Comparison of ENCODE assay signal across 8 mouse cellular contexts in the genomic region with DNA sequence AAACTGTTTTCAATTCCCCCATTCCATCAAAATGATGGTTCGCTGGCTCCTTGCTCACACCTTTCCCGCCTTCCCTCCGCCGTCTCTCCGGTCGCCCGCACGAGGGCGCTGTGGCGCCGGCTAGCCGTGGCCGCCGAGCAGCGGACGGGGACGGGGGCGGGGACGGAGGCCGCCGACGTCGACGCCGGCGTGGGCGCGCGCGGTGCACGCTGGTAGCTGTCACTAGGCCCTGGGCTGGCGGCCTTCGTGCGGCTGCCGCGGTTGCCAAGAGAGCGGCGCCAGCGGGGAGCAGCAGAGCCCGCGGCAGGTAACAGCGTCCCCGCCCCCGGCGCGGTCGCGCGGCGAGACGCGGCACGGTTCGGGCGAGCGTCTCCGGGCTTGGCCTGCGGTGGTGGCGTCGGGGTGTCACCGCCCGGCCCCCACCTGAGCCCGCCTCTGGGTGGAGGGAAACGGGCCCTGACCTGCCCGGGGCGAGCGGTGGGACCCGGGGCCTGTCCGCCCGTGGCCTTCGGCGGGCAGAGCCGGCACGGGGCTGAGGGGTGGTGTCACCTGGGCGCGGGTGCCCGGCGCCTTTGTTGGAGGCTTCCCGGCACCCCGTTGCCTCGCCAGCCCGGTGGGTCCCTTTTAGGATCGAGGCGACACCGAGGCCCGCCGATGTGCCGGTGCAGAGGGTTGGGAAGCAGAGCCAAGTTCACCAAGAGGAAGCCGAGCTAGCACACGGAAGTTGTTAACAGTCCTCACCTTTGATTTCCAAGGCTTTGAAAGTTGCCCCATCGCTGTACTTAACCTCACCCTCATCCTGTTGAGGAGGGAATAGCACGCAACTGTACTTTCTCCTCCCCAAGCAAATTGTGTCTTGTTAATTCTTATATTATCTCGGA. TPM values are rescaled to one million over a fixed set of nuclear protein-coding genes. Genes with fewer than 3 reads are reported as not detected.
DNase-seq lines count a peak whose midpoint lies in the region; ATAC-seq and TF ChIP-seq lines count a peak whose summit lies in the region.

A gene (plus strand): TSS at position 165 of the 881 bp plus-strand sequence.

- peak; percentile 83 for TF ChIP-seq CTCF in kidney, adult 2 months (conservative IDR thresholded peaks at IDR 0.05; ENCODE audit: insufficient read depth, insufficient read length, low read depth, low read length)
- peak; percentile 89 for TF ChIP-seq CTCF in midbrain, postnatal 0 days (IDR thresholded peaks at IDR 0.05)

- peak within 1 kb of the TSS; percentile 67 for H3K4me2 ChIP-seq in embryonic facial prominence, embryonic 12.5 days (replicated peaks)
- H3K4me2 ChIP-seq in limb, embryonic 14.5 days (replicated peaks; ENCODE audit: low read depth, low read length, severe bottlenecking) = peak within 1 kb of the TSS; percentile 63
- peak within 1 kb of the TSS; percentile 66 for H3K4me2 ChIP-seq in midbrain, postnatal 0 days (ENCODE audit: low read depth, low read length, poor library complexity, severe bottlenecking)

- under 1% methylated on average over 93 of the region's 93 CpGs for WGBS in embryonic facial prominence, embryonic 12.5 days
- under 1% methylated on average over 93 of the region's 93 CpGs for WGBS in kidney, adult 2 months
- WGBS in limb, embryonic 14.5 days = under 1% methylated on average over 61 of the region's 93 CpGs
- under 1% methylated on average over 88 of the region's 93 CpGs for WGBS in midbrain, postnatal 0 days

- peak within 1 kb of the TSS; percentile 94 for H3K4me3 ChIP-seq in embryonic facial prominence, embryonic 12.5 days
- H3K4me3 ChIP-seq in kidney, adult 2 months (ENCODE audit: insufficient read depth, low read depth, low read length) = peak within 1 kb of the TSS; percentile 67
- H3K4me3 ChIP-seq in limb, embryonic 14.5 days (replicated peaks; ENCODE audit: low read length) = peak within 1 kb of the TSS; percentile 91
- H3K4me3 ChIP-seq in midbrain, postnatal 0 days (ENCODE audit: low read depth, low read length) = peak within 1 kb of the TSS; percentile 94

- peak; percentile 61 for TF ChIP-seq POLR2A in kidney, adult 2 months (IDR thresholded peaks at IDR 0.05; ENCODE audit: low read depth, low read length)
- 0 out of 2 replicates have a peak, but pooled peaks have one; percentile 30 for TF ChIP-seq POLR2A in limb, embryonic 14.5 days (IDR thresholded peaks at IDR 0.05; ENCODE audit: borderline replicate concordance, extremely low read depth, insufficient read depth, insufficient read length)

- peak; percentile 88 for DNase-seq in layer of hippocampus, adult 11-12 months (ENCODE audit: low spot score)
- DNase-seq in layer of hippocampus, adult 9-10 months (ENCODE audit: low spot score) = no peak
- peak; percentile 99 for DNase-seq in heart, adult 11 months
- DNase-seq in kidney, adult 2 months = peak; percentile 93
- DNase-seq in limb, embryonic 14.5 days (ENCODE audit: low spot score) = peak; percentile 93
- DNase-seq in midbrain, postnatal 0 days (ENCODE audit: low spot score) = peak; percentile 94
- peak; percentile 80 to 90 for DNase-seq in spleen, postnatal 14 days (ENCODE audit: low spot score in 2 of 2)

- no peaks in the 10 kb centered on the region for H3K9me3 ChIP-seq in embryonic facial prominence, embryonic 12.5 days
- H3K9me3 ChIP-seq in limb, embryonic 14.5 days (ENCODE audit: control insufficient read depth, low read length) = no peaks in the 10 kb centered on the region
- H3K9me3 ChIP-seq in midbrain, postnatal 0 days (ENCODE audit: low read length) = no peaks in the 10 kb centered on the region

- H3K4me1 ChIP-seq in embryonic facial prominence, embryonic 12.5 days = no peaks in the 10 kb centered on the region
- peaks cover 3% of the 10 kb centered on the region; the same call in 1 of the 2 replicates for H3K4me1 ChIP-seq in kidney, adult 2 months (ENCODE audit: control insufficient read depth, insufficient read depth, low read length)
- peaks cover 7% of the 10 kb centered on the region; the same call in 1 of the 2 replicates for H3K4me1 ChIP-seq in limb, embryonic 14.5 days (ENCODE audit: control insufficient read depth, insufficient read depth, low read length)
- H3K4me1 ChIP-seq in midbrain, postnatal 0 days (ENCODE audit: insufficient read depth, low read length) = peaks cover 9% of the 10 kb centered on the region

- no peaks in the 10 kb centered on the region for H3K27me3 ChIP-seq in embryonic facial prominence, embryonic 12.5 days
- H3K27me3 ChIP-seq in kidney, adult 2 months (replicated peaks; ENCODE audit: control insufficient read depth, insufficient read depth, low read length) = no peaks in the 10 kb centered on the region
- H3K27me3 ChIP-seq in limb, embryonic 14.5 days (ENCODE audit: control insufficient read depth, insufficient read depth, low read length) = no peaks in the 10 kb centered on the region
- no peaks in the 10 kb centered on the region for H3K27me3 ChIP-seq in midbrain, postnatal 0 days (ENCODE audit: insufficient read depth, low read length)

- peak within 1 kb of the TSS; percentile 77; the same call in 1 of the 2 replicates for H3K27ac ChIP-seq in embryonic facial prominence, embryonic 12.5 days
- H3K27ac ChIP-seq in kidney, adult 2 months (ENCODE audit: insufficient read depth, low read depth, low read length) = peak within 1 kb of the TSS; percentile 33
- peak within 1 kb of the TSS; percentile 67 for H3K27ac ChIP-seq in limb, embryonic 14.5 days (replicated peaks; ENCODE audit: low read depth, low read length)
- peak within 1 kb of the TSS; percentile 85 for H3K27ac ChIP-seq in midbrain, postnatal 0 days (ENCODE audit: low read depth, low read length)

- peak; percentile 91 for ATAC-seq in embryonic facial prominence, embryonic 12.5 days (ENCODE audit: insufficient number of reproducible peaks, insufficient read depth, low FRiP score, low TSS enrichment)
- ATAC-seq in limb, embryonic 14.5 days (ENCODE audit: low FRiP score, low read depth) = peak; percentile 90
- ATAC-seq in midbrain, postnatal 0 days (ENCODE audit: low FRiP score) = peak; percentile 92

- H3K36me3 ChIP-seq in embryonic facial prominence, embryonic 12.5 days = no peaks in the 10 kb centered on the region
- no peaks in the 10 kb centered on the region for H3K36me3 ChIP-seq in kidney, adult 2 months (ENCODE audit: control insufficient read depth, insufficient read depth, low read length)
- no peaks in the 10 kb centered on the region for H3K36me3 ChIP-seq in limb, embryonic 14.5 days (ENCODE audit: control insufficient read depth, insufficient read depth, low read length)
- no peaks in the 10 kb centered on the region for H3K36me3 ChIP-seq in midbrain, postnatal 0 days (ENCODE audit: insufficient read depth, low read length)

- H3K9ac ChIP-seq in embryonic facial prominence, embryonic 12.5 days = peak within 1 kb of the TSS; percentile 84
- peak within 1 kb of the TSS; percentile 84 for H3K9ac ChIP-seq in limb, embryonic 14.5 days (ENCODE audit: low read depth, low read length, severe bottlenecking)
- H3K9ac ChIP-seq in midbrain, postnatal 0 days (replicated peaks; ENCODE audit: low read length, poor library complexity, severe bottlenecking) = peak within 1 kb of the TSS; percentile 97

RNA-seq across cellular contexts. Expression of the gene that starts here (rescaled TPM):
- polyA plus RNA-seq in embryonic facial prominence, embryonic 12.5 days (2016; fragmentation: Nextera tagmentation; extraction: Ambion mirVana) = 15.3 and 16.5 TPM in 2 replicates
- 9.0 and 9.4 TPM in 2 replicates for polyA plus RNA-seq in kidney, adult 2 months (2012; rRNA removed)
- 20.3 and 21.3 TPM in 2 replicates for polyA plus RNA-seq in limb, embryonic 14.5 days (2012; rRNA removed)
- polyA plus RNA-seq in limb, embryonic 14.5 days (2014; fragmentation: Nextera tagmentation; extraction: Ambion mirVana) = 20.2 and 23.9 TPM in 2 replicates
- total RNA-seq in midbrain, postnatal 0 days (2014; rRNA removed) = 57.0 and 85.1 TPM in 2 replicates
- 21.3 and 25.8 TPM in 2 replicates for polyA plus RNA-seq in midbrain, postnatal 0 days (2015; fragmentation: Nextera tagmentation; extraction: Ambion mirVana)

Comparison
In these comparisons a context has a peak if more than half of its experiments do, and no peak if none do; other contexts are left out.
1. H3K27ac ChIP-seq: peak in every context shown above with its lines; median percentile 85 in midbrain, postnatal 0 days; 77 in embryonic facial prominence, embryonic 12.5 days; 67 in limb, embryonic 14.5 days; 33 in kidney, adult 2 months.